Mouse (Mus musculus) lung, postnatal 0 days (tissue): ENCODE measurements around the gene Cyth1. TPM values are rescaled to one million over a fixed set of nuclear protein-coding genes. Genes with fewer than 3 reads are reported as not detected.

Source experiments
- ATAC-seq: fragments of 200-750 bp; cut with Nextera tagmentation; 2 replicates; pipeline ENCODE4 v1.8.0; 2017; ENCODE audit warnings: moderate library complexity
- DNase-seq: peaks from one replicate; pipeline ENCODE4 v3.0.0-alpha.2; 2016; ENCODE audit warnings: low spot score
- H3K27ac ChIP-seq: fragments of 300-500 bp; sonication (generic); 2 replicates; pipeline ENCODE4 v1.5.1; 2014; ENCODE audit warnings: antibody characterized with exemption, mild to moderate bottlenecking, low read length, mixed read lengths
- H3K27me3 ChIP-seq: fragments of 300-500 bp; sonication (generic); replicated peaks from 2 replicates; pipeline ENCODE4 v1.6.1; 2014; ENCODE audit warnings: low read length, mixed read lengths; ENCODE audit not compliant: insufficient read depth
- H3K36me3 ChIP-seq: fragments of 300-500 bp; sonication (generic); 2 replicates; pipeline ENCODE4 v1.6.1; 2014; ENCODE audit warnings: low read length, mixed read lengths; ENCODE audit not compliant: insufficient read depth
- H3K4me1 ChIP-seq: fragments of 300-500 bp; sonication (generic); 2 replicates; pipeline ENCODE4 v1.6.1; 2014; ENCODE audit warnings: antibody characterized with exemption, low read depth, low read length, mixed read lengths; ENCODE audit not compliant: insufficient read depth
- H3K4me2 ChIP-seq: fragments of 300-500 bp; sonication (generic); replicated peaks from 2 replicates; pipeline ENCODE4 v1.6.1; 2014; ENCODE audit warnings: low read depth, mild to moderate bottlenecking, low read length, moderate library complexity, mixed read lengths
- H3K4me3 ChIP-seq: fragments of 300-500 bp; sonication (generic); 2 replicates; pipeline ENCODE4 v1.5.1; 2014; ENCODE audit warnings: low read depth, low read length
- H3K9ac ChIP-seq: fragments of 300-500 bp; sonication (generic); replicated peaks from 2 replicates; pipeline ENCODE4 v1.6.1; 2014; ENCODE audit warnings: low read depth, mild to moderate bottlenecking
- H3K9me3 ChIP-seq: fragments of 300-500 bp; sonication (generic); 2 replicates; pipeline ENCODE4 v1.6.1; 2016; ENCODE audit warnings: low read length, mixed read lengths
- CTCF ChIP-seq: IDR thresholded peaks from 2 replicates; pipeline ENCODE4 v1.5.1; 2016; ENCODE audit warnings: antibody characterized with exemption, mild to moderate bottlenecking
- EP300 ChIP-seq: IDR thresholded peaks from 2 replicates; pipeline ENCODE4 v1.6.1; 2016; ENCODE audit warnings: antibody characterized with exemption, mild to moderate bottlenecking, control low read depth
- whole genome bisulfite sequencing: fragments of 180-500 bp; shearing (Covaris S2); extraction: QIAGEN DNeasy Blood & Tissue Kit; methylation state at CpG from one replicate; pipeline ENCODE4 v1.1.7; 2014; 5-methylcytosine and 5-hydroxymethylcytosine counted together
- polyA plus RNA-seq: library from polyadenylated mRNA; unstranded; fragments of >200 nt; fragmentation: Nextera tagmentation; extraction: Ambion mirVana; gene quantifications from 2 replicates; pipeline ENCODE4 v1.2.1, GENCODE M21; 2015

Gene Cyth1
- polyA plus RNA-seq, 1 experiment from 2014 or later = 19.5 TPM

- H3K9me3 ChIP-seq = no peaks in the 10 kb centered on the region
- no peaks in the 10 kb centered on the region for H3K27me3 ChIP-seq
- no peaks in the 10 kb centered on the region; the same call in 1 of the 2 replicates for H3K4me1 ChIP-seq
- H3K27ac ChIP-seq = no peak overlapping the region
- H3K36me3 ChIP-seq = peaks cover 52% of the 10 kb centered on the region
- 79% methylated on average over 8 of the region's 8 CpGs for WGBS
- H3K4me2 ChIP-seq = no peak overlapping the region
- no peak overlapping the region for H3K4me3 ChIP-seq
- TF ChIP-seq EP300 (no peak), CTCF (no peak)
- DNase-seq (no peak), ATAC-seq (no peak)
- no peak overlapping the region for H3K9ac ChIP-seq
Observed at GRCm38 (mm10) chr11:118260081-118260480, 11.7 kb upstream of the Cyth1 start.

GRCm38 (mm10) chr11:118259580-118259979, 11.2 kb upstream of the Cyth1 start:
- ATAC-seq = no peak
- no peak for TF ChIP-seq CTCF
- no peak for TF ChIP-seq EP300
- H3K27ac ChIP-seq = no peak overlapping the region
- no peaks in the 10 kb centered on the region for H3K27me3 ChIP-seq
- no peaks in the 10 kb centered on the region for H3K9me3 ChIP-seq
- DNase-seq = no peak
- no peak overlapping the region for H3K4me2 ChIP-seq
- H3K4me3 ChIP-seq = no peak overlapping the region
- H3K36me3 ChIP-seq = peaks cover 47% of the 10 kb centered on the region
- no peak overlapping the region for H3K9ac ChIP-seq
- 91% methylated on average over 8 of the region's 8 CpGs for WGBS
- peaks cover 4% of the 10 kb centered on the region for H3K4me1 ChIP-seq

GRCm38 (mm10) chr11:118256371-118256770, 8.0 kb upstream of the Cyth1 start:
- peaks cover 22% of the 10 kb centered on the region; the same call in 1 of the 2 replicates for H3K36me3 ChIP-seq
- no peak for ATAC-seq
- no peak overlapping the region for H3K4me2 ChIP-seq
- H3K9ac ChIP-seq = no peak overlapping the region
- H3K9me3 ChIP-seq = no peaks in the 10 kb centered on the region
- H3K27ac ChIP-seq = no peak overlapping the region
- peaks cover 16% of the 10 kb centered on the region for H3K4me1 ChIP-seq
- no peak overlapping the region for H3K4me3 ChIP-seq
- TF ChIP-seq CTCF = no peak
- no peak for TF ChIP-seq EP300
- H3K27me3 ChIP-seq = no peaks in the 10 kb centered on the region
- DNase-seq = no peak
- 93% methylated on average over 7 of the region's 7 CpGs for WGBS

GRCm38 (mm10) chr11:118254159-118254951, 6.0 kb upstream of the Cyth1 start:
- Histone ChIP-seq H3K4me1 (peaks cover 16% of the 10 kb centered on the region), H3K27ac (peak overlapping the region; percentile 63), H3K4me2 (0 out of 2 replicates have a peak overlapping the region, but pooled peaks have one; percentile 11), H3K9ac (no peak overlapping the region), H3K36me3 (peaks cover 8% of the 10 kb centered on the region; the same call in 1 of the 2 replicates), H3K4me3 (no peak overlapping the region), H3K27me3 (no peaks in the 10 kb centered on the region), H3K9me3 (no peaks in the 10 kb centered on the region)
- WGBS = 23% methylated on average over 15 of the region's 15 CpGs
- ATAC-seq = peak; percentile 54
- DNase-seq = peak; percentile 80
- TF ChIP-seq CTCF = no peak
- TF ChIP-seq EP300 = peak; percentile 54; the same call in 1 of the 2 replicates

- ATAC-seq (no peak), DNase-seq (no peak)
- H3K9ac ChIP-seq = no peak overlapping the region
- WGBS = 81% methylated on average over 7 of the region's 7 CpGs
- no peaks in the 10 kb centered on the region for H3K27me3 ChIP-seq
- no peak for TF ChIP-seq CTCF
- no peak for TF ChIP-seq EP300
- H3K4me2 ChIP-seq = no peak overlapping the region
- no peak overlapping the region for H3K4me3 ChIP-seq
- H3K4me1 ChIP-seq = peaks cover 22% of the 10 kb centered on the region
- peaks cover under 1% of the 10 kb centered on the region; the same call in 1 of the 2 replicates for H3K36me3 ChIP-seq
- H3K9me3 ChIP-seq = no peaks in the 10 kb centered on the region
- peak overlapping the region; percentile 63 for H3K27ac ChIP-seq
Observed at GRCm38 (mm10) chr11:118253447-118254158, 5.2 kb upstream of the Cyth1 start.

- Histone ChIP-seq H3K4me3 (peak overlapping the region; percentile 26), H3K27ac (peak overlapping the region; percentile 90), H3K27me3 (no peaks in the 10 kb centered on the region), H3K9me3 (no peaks in the 10 kb centered on the region), H3K4me2 (peak overlapping the region; percentile 87), H3K36me3 (no peaks in the 10 kb centered on the region), H3K9ac (peak overlapping the region; percentile 23; the same call in 1 of the 2 replicates), H3K4me1 (peaks cover 21% of the 10 kb centered on the region)
- WGBS = under 1% methylated on average over 5 of the region's 5 CpGs
- peak; percentile 33; the same call in 1 of the 2 replicates for TF ChIP-seq CTCF
- TF ChIP-seq EP300 = peak; percentile 63; the same call in 1 of the 2 replicates
- DNase-seq = peak; percentile 80
- ATAC-seq = peak; percentile 33
Observed at GRCm38 (mm10) chr11:118249012-118249383, 606 bp upstream of the Cyth1 start.
